Mouse (Mus musculus) lung, postnatal 14 days (tissue): Measurements from ENCODE around the gene Sult2b1.
A peak's percentile ranks its signal among the peaks of the same experiment; 100 is the strongest.

Experiments used
- DNase-seq: peaks from one replicate; pipeline ENCODE4 v3.0.0; 2021

Sult2b1 gene

DNA sequence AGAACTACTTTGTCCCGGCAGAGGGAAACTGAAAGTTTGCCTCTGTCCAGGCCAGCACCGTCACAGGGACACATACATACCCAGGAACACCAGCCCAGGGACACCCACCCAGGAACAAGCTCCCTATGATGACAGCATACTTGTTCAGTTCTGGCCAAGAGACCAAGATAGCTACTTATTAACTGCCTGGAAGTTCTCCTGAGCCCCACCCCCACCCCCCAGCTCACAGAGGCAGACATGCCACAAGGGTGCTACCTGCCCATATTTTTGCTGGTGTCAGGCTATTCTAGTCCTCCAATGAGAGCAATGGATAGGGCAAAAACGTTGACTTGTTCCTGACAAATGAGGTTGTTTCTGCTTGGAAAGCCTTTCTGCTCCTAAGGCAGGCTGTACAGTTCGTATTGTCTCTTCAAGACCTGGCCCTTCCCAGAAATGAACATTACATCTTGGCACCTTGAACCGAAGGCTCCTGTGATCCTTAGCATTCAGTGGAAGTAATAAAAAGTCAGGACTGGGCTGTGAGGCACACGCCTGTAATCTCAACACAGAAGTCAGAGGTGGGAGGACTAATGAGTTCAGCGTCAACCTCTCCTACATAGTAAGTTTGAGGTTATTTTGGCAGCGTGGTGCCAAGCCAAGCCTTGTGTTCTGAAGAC is 13.9 kb downstream of the Sult2b1 start:
- no peak for DNase-seq

DNA sequence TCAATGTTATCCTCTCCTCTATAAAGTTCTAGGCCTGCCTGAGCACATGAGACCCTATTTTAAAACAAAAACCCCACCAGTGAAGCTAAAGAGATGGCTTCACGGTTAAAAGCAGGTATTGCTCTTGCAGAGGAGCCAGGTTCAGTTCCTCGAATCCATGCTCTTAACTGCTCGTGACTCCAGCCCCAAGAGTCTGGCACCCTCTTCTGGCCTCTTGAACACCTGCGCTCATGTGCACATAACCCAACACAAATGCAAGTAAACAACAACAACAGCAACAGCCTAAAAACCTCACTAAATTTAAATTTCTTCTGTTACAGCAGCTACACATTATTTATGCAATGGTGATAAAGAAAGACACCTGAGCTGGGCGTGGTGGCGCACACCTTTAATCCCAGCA is 17.0 kb downstream of the Sult2b1 start:
- DNase-seq, result no peak

DNA sequence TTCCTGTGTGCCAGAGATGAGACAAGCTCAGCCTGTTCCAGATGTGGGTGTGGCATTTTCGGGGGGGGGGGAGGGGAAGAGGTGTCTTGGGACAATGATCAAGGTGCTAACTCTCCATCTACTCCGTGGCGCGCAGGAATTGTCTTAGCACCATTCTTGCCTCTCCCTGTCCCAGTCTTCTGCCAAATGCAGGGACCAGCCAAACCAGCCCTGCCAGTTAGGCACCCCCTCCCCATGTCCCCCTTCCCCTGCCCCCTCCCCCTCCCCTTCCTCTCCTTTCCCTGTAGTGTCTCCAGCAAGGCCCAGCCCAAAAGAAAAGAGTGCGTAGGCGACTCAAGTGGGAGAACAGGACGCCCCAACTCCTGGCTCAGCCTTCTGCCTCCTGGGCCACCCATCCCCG is 17.7 kb downstream of the Sult2b1 start:
- no peak for DNase-seq

DNA sequence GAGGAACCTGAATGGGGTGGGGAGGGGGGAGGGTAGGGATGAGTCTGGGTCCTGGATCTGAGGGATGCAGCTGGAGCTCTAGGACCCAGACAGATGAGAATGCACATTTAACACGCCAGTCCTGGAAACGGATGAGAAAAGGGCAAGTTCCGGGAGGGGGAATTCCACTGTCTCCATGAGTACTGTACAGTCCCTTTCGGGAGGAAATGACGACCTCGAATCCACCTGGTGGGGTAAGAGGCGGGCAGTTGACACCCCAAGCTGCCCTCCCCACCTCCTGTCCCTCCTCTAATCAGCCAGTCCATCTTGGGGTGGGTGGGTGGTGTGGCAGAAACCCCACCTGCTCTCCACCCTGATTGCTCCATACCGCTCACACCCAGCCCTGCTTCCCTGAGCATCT is 18.5 kb downstream of the Sult2b1 start:
- DNase-seq, result no peak

DNA sequence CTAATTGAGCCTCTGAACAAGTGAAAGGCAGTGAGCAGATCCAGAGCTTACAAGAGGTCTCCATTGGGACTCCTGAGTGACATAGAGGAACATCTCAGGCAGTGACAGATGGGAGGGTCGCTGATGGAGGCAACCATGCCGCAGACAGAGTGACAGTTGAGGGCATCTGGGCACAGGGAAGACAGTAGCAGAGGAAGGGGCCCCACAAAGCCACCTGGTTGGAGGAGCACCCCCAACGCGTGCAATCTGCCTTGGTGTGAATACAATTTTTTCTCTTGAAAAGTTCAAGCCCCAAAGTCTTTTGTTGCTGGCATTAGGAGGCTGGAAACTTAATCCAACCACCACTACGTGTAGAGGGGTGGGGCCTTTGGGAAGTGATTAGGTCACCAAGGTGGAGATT is 24.3 kb downstream of the Sult2b1 start:
- DNase-seq, result no peak

DNA sequence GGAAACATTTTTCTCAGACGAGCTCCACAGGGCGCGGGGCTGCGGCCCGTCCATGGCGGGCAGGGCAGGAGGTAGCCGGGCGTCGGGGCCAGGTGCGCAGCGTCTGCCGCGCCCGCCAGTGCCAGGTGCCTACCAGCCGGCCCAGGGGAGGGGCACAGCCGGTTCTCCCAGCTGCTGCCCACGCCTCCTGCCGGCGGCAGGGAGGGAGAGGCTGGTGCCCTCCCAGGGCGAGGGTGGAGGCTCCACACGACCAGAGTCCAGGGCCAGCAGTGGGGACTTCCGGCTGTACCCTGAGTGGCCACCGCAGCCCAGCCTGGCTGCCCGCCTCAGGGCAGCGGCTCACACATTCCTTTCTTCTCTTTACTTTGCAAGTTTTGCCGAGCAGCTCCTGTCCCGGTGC is 25.1 kb downstream of the Sult2b1 start:
- DNase-seq, result peak; percentile 53

DNA sequence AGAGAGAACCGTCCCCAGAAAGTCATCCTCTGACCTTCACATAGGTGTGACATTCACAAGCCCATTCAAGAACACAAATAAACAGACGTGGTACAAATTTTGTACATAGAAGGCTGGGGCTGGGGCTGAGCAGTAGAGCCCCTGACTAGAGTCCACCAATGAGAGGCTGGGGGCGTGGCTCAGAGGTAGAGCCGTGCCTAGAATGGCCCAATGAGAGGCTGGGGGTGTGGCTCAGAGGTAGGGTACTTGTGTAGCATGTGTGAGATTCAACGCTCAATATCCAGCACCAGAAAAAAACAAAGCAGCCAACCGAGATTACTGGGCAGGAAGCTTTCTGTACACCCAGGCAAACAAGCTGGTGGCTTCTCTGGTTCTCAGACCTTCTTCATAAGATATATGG is 28.8 kb downstream of the Sult2b1 start:
- no peak for DNase-seq

GRCm38 (mm10) chr7:45750162-45750561 is 34.3 kb downstream of the Sult2b1 start:
- DNase-seq, result no peak

GRCm38 (mm10) chr7:45749401-45749800 is 35.1 kb downstream of the Sult2b1 start:
- DNase-seq, result no peak

DNA sequence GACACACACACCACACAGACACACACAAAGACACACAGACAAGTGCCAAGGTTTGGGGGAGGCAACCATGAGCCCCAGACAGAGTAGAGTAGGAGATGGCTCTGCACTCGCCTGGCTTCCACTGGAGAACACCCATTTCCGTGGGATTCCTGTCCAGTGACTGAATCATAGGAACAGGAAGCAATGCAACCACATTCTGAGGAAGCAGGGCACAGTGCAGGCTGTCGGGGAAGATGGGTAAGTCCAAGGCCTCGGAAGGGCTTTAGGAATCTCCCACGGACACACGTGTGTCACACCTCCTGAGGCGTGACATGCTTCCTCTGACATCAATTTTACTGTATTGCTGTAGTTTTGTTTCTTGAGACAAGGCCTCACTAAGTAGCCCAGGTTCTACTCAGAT is 36.4 kb downstream of the Sult2b1 start:
- DNase-seq, result no peak

DNA sequence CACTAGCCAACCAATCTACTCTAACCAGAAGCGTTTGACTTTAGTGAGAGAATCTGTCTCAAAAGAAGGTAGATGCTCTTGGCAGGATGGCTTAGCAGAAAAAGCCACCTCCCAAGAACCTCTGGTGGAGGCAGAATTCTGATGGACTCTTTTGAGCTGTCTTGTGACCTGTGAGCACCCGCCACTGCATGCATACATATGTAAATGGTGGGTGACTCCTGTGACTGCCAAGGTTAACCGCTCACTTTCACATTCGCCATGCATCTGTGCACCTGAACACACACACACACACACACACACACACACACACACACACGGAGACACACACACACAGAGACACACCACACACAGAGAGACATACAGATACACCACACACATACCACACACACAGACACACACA is 37.0 kb downstream of the Sult2b1 start:
- no peak for DNase-seq

- DNase-seq, result no peak
These were observed 38.0 kb downstream of the Sult2b1 start for GRCm38 (mm10) chr7:45746518-45746917.

GRCm38 (mm10) chr7:45744387-45744786 is 40.1 kb downstream of the Sult2b1 start:
- peak; percentile 87 for DNase-seq

DNA sequence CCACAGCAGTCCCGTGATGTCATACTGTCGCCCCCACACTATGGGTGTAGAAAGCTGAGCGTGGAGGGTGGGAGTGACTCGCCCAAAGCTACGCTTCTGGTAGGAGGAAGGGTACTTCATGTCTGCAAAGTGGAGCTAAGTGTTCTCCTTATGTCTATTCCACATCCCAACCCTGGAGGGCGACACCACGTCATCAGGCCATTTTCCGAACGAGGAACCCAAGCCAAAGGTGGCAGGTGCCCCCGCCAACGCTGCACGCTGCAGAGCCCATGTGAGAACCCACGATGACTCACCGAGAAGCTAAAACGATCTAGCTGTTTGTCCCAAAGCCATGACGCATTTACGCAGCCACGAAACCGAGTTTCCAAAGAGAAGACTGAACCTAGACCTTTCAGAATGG is 42.1 kb downstream of the Sult2b1 start:
- DNase-seq, result no peak

GRCm38 (mm10) chr7:45741777-45742176 is 42.7 kb downstream of the Sult2b1 start:
- DNase-seq, result no peak

DNA sequence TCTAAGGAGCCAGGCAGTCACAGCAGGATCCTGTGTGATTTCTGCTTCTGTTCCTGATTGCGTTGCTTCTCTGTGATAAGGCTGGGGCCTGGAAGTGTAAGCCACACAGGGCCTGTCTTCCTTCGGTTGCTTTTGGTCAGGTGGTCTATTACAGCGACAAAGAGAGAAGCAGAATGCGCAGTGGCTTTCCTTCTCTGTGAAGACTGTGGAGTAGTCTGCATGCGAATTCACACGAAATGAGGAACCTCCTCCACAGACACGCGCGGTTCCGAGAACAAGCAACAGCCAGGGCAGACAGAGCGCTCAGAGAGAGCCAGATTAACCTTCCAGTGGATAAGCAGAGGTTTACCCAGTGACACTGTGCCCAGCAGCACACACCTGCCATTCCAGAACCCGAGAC is 43.2 kb downstream of the Sult2b1 start:
- no peak for DNase-seq

GRCm38 (mm10) chr7:45739820-45740219 is 44.6 kb downstream of the Sult2b1 start:
- no peak for DNase-seq

GRCm38 (mm10) chr7:45739162-45739763 is 45.2 kb downstream of the Sult2b1 start:
- peak; percentile 92 for DNase-seq

GRCm38 (mm10) chr7:45733477-45733876 is 51.0 kb downstream of the Sult2b1 start:
- DNase-seq, result no peak

DNA sequence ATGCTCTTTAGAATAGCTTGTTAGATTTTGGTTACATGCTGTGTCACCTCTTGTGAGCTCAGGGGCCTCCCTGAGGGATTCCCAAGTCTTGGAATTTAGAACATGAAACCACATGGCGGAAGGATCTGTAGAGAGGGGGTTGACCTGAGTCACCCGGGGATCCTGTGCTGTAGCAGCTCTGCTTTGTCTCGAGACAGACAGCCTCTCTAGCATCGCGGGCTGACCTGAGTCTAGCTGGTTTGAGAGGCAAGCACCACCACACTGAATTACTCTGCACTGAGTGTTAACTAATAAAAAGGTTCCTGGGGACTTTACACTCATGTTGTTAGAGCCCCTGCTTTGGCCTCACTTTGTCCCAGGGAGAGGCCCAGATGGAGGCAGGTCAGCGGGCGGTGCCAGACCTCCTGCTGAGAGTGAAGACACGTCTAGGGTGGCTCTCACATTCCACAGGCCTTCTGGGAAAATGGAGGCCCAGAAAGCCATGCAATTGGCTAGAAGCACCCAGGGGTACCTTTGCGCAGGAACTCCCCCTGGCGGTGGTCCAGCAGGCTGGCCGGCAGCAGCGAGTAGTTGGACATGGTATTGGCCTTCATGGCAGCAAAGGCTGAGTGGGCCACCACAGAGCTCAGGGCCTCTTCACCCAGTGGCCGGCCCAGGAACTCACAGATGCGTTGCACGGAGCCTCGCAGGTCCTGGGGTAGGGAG is 53.6 kb downstream of the Sult2b1 start:
- DNase-seq, result peak; percentile 63

DNA sequence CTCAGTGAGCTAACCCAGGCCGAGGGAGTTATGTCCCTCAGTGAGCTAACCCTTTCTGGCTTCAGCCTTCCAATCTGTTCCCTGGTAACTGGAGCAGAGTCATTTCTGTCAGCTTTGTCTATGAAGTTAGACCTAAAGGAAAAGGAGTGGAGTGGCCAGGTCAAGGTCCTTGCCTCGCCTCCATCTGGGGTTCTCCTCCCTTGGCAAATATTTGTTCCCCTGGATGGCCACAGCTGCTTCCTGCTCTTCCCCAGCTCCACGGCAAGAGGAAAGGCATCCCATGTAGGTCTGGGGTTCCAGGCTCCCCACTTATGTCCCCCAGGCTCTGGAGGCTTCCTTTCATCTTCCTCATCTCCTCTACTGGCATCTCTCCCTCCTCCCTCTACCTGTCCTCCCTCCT is 56.8 kb downstream of the Sult2b1 start:
- no peak for DNase-seq

DNA sequence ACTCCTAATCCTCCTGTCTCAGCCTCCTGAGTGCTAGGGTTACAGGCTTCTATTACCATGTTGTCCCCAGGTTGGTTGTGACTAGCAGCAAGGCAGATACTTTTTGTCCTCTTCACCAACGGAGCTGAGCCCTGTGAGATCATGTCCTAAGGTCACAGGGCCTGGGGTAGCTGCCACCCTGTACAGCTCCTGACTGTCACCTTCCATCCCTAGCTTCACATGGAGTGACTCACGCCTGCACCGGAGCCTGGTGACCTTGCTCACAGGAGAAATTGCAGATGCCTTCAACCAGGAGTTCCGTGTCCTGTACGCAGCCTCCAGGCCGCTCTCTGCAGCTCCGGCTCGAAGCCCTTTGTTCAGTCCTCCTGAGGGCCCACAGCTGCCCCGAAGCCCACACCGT is 58.0 kb downstream of the Sult2b1 start:
- no peak for DNase-seq

DNA sequence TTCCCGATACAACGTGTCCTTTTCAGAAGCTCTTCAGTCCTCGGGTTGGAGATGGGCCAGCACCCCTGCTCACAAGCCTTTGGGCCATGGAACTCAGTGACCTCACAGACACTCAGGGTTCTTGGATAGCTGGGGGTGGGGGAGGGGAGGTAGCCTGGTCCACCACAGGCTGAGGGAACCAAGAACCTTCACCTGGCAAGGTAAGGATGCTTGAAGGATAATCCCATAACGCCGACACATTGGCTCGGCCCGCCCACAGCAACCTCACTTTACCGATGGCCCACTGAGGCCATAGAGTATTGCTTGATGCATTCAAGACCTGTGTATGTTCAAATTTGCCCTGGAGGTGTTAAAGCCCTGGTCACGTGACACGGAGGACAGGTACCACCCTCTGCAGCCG is 58.8 kb downstream of the Sult2b1 start, which contains the start of gene Spaca4:
Gene Spaca4 (minus strand): TSS at position 101 of the 400 bp plus-strand sequence.
- no peak for DNase-seq

DNA sequence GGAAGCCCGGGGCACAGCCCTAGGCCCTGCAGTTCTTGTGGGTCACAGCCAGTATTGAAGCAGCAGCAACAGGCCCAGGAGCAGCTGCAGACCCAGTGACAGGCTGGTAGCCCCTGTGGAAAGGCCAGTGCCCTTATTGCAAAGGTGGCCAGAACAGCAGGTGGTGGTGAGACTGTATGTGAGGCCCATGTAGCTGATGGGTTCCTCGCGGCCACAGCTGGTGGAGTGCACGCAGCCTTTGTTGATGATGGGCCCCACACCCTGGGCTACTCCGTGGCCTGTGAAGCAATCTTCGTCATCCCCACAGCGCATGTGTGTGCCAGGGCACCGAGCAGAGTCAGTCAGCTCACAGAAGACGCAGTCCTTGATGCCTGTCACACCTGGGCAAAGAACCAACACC is 59.3 kb downstream of the Sult2b1 start:
- no peak for DNase-seq
